Mouse (Mus musculus) stomach, postnatal 0 days (tissue): ENCODE results near the gene Camkk2.

Experiments
- CTCF ChIP-seq: IDR thresholded peaks from 2 replicates; pipeline ENCODE4 v1.5.1; 2016; ENCODE audit warnings: antibody characterized with exemption, low read depth, mild to moderate bottlenecking, moderate library complexity
- EP300 ChIP-seq: optimal IDR thresholded peaks from 2 replicates; pipeline ENCODE3; 2016; ENCODE audit warnings: antibody characterized with exemption

DNA sequence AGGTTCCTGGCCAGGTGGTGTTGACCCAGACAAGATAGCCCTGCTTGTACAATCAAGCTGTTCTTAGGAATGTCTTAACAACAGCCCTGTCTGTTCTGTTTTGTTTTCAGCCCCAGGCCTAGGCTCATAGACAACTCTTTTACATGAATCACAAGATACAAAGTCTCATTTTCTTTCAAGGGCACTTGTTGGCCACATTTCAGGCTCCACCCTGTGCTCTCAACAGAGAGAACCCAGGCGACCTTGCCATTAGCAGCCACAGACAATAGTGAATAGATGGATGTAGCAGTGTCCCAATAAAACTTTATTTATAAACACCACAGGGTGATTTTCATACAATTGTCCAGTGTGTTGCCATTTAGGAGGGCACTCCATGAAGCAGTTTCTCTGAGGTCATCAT lies 2.9 kb upstream of the Camkk2 start:
- TF ChIP-seq CTCF (no peak), EP300 (no peak)
